Mouse (Mus musculus) hindbrain, embryonic 13.5 days (tissue): ENCODE measurements around the gene Zmat5. TPM values are rescaled to one million over a fixed set of nuclear protein-coding genes. Genes with fewer than 3 reads are reported as not detected.
"Not testable (repeated sequence)": the region's sequence is repeated elsewhere in the genome, so short reads cannot be mapped to it uniquely, and the experiment has no call there.

Source experiments
- ATAC-seq: fragments of 200-750 bp; cut with Nextera tagmentation; 2 replicates; pipeline ENCODE4 v1.8.0; 2017; ENCODE audit warnings: moderate TSS enrichment; ENCODE audit not compliant: low FRiP score
- H3K27ac ChIP-seq: fragments of 300-500 bp; sonication (generic); 2 replicates; pipeline ENCODE4 v1.5.1; 2015; ENCODE audit warnings: inconsistent platforms, mild to moderate bottlenecking, moderate library complexity
- H3K27me3 ChIP-seq: fragments of 300-500 bp; sonication (generic); 2 replicates; pipeline ENCODE4 v1.6.1; 2015; ENCODE audit warnings: mild to moderate bottlenecking, inconsistent platforms
- H3K36me3 ChIP-seq: fragments of 300-500 bp; sonication (generic); 2 replicates; pipeline ENCODE4 v1.6.1; 2015; ENCODE audit warnings: mild to moderate bottlenecking, inconsistent platforms
- H3K4me1 ChIP-seq: fragments of 300-500 bp; sonication (generic); replicated peaks from 2 replicates; pipeline ENCODE4 v1.6.1; 2015; ENCODE audit warnings: inconsistent platforms
- H3K4me2 ChIP-seq: fragments of 300-500 bp; sonication (generic); 2 replicates; pipeline ENCODE4 v1.6.1; 2015; ENCODE audit warnings: inconsistent platforms, mild to moderate bottlenecking, moderate library complexity
- H3K4me3 ChIP-seq: fragments of 300-500 bp; sonication (generic); 2 replicates; pipeline ENCODE4 v1.5.1; 2015; ENCODE audit warnings: mild to moderate bottlenecking, inconsistent platforms
- H3K9ac ChIP-seq: fragments of 300-500 bp; sonication (generic); 2 replicates; pipeline ENCODE4 v1.6.1; 2015; ENCODE audit warnings: mild to moderate bottlenecking, inconsistent platforms
- H3K9me3 ChIP-seq: fragments of 300-500 bp; sonication (generic); 2 replicates; pipeline ENCODE4 v1.6.1; 2016; ENCODE audit warnings: inconsistent platforms
- WGBS: fragments of 180-500 bp; shearing (Covaris S2); methylation state at CpG from one replicate; pipeline ENCODE4 v1.1.7; 2015; 5-methylcytosine and 5-hydroxymethylcytosine counted together
- polyA plus RNA-seq: library from polyadenylated mRNA; unstranded; fragments of >200 nt; fragmentation: Nextera tagmentation; extraction: Ambion mirVana; gene quantifications from 2 replicates; pipeline ENCODE4 v1.2.1, GENCODE M21; 2015

The Zmat5 gene
- polyA plus RNA-seq, 1 experiment from 2014 or later, result 71.6 TPM

DNA sequence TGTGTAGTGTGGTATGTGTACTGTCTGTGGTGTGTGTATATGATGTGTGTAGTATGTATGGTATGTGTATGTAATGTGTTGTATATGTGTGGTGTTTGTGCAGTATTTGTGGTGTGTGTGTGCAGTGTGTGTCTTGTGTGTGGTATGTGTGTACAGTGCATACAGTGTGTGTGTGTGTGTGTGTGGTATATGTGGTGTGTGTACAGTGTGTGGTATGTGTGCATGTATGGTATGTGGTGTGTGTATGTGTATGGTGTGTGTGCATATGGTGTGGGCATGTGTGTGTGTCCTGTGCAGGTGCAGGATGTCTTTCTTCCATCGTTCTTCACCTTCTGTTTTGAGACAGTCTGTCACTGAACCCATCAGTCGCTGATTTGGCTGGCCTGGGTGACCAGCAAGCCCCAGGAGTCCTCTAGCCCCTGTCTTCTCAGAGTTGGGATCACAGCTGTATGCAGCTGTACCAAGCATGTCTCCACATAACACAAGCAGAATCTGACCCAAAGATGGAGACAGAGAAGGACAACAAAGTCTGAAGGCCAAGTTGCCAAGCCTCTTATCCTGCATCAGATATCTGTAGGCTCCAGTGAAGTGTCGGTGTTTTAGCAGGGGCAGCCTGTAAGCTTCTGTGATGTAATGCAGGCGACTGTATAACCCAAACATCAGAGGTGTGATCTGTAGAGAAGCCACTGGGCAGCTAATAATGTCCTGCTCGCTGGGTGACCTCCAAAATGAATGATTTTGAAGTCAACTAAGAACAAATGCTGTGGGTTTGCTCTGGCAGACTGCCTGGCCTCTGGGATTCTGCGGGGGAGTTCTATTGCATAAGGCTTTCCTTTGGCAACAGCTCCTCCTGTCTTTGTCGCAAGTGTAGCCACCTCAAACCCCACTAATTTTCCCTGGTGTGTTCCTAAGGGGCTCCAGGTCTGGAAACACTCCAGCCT is 7.2 kb upstream of the Zmat5 start:
- Histone ChIP-seq H3K4me1 (no peaks in the 10 kb centered on the region), H3K9me3 (no peaks in the 10 kb centered on the region), H3K9ac (no peak overlapping the region), H3K4me3 (no peak overlapping the region), H3K4me2 (no peak overlapping the region), H3K27me3 (no peaks in the 10 kb centered on the region), H3K36me3 (peaks cover 18% of the 10 kb centered on the region), H3K27ac (no peak overlapping the region)
- no peak for ATAC-seq
- WGBS, result 61% methylated on average over 7 of the region's 7 CpGs

DNA sequence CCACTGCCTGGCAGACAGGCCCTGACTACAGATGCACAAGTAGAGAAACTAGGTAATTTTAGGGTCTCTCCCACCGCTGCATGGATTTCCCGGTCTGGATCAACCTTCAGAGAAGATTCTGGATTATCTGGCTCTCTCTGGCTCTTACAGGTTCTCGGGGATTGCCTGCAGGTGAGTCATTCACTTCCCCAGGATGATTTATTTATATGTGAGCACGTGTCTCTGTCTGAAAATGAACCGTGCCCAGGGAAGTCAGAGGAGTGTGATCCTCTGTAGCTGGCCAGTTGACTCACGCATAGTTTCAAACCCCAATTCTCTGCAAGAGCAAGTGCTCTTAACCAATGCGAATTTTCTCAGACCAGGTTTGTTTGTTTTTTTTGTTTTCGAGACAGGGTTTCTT is 3.8 kb upstream of the Zmat5 start:
- Histone ChIP-seq H3K9me3 (no peaks in the 10 kb centered on the region), H3K27me3 (no peaks in the 10 kb centered on the region), H3K4me2 (no peak overlapping the region), H3K4me1 (peaks cover 19% of the 10 kb centered on the region), H3K36me3 (peaks cover 18% of the 10 kb centered on the region), H3K27ac (no peak overlapping the region), H3K9ac (no peak overlapping the region), H3K4me3 (no peak overlapping the region)
- WGBS, result 91% methylated on average over 8 of the region's 8 CpGs
- ATAC-seq, result no peak

DNA sequence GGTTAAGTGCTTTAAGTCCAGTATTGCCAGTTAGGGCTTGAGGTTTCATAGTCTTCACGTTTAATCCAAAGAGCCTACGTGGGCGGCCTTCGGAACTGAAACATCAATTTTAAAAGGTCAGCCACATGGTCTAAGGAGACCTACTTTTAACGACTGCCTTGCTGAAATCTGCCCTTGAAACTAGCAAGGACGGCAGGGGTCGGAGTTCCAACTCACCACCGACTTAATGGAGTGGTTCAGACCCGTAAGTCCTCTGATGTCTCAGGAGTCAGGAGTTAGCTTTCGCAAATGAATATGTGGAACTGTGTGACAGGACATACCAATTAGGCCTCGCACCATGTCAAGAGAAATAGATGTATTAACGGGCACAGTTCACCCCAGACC is 798 bp upstream of the Zmat5 start:
- no peak for ATAC-seq
- Histone ChIP-seq H3K4me1 (peaks cover 20% of the 10 kb centered on the region), H3K4me2 (peak overlapping the region; percentile 89), H3K27me3 (no peaks in the 10 kb centered on the region), H3K27ac (peak overlapping the region; percentile 70; the same call in 1 of the 2 replicates), H3K9me3 (no peaks in the 10 kb centered on the region), H3K9ac (peak overlapping the region; percentile 81), H3K4me3 (peak overlapping the region; percentile 75), H3K36me3 (peaks cover 18% of the 10 kb centered on the region)
- 7% methylated on average over 12 of the region's 12 CpGs for WGBS

DNA sequence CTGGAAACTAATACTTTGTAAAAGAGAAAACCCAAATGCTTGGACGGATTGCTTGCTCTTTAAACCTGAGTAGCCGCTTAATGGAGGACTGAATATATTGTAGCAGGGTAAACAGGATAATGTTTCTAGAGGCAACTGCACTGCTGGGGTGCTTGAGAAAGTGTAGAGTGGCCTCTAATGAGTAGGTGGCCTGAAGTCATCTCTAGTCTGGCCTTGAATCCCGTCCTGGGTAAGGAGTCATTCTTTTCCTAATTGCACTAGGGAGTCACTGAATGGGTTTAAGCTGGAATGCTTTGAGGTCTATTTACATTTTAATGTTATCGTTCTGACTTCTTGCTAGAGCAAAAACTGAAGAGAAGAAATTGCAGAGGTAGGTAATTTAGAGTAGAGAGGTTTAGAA is 700 bp downstream of the Zmat5 start:
- Histone ChIP-seq H3K36me3 (peaks cover 18% of the 10 kb centered on the region), H3K4me1 (peaks cover 20% of the 10 kb centered on the region), H3K27me3 (no peaks in the 10 kb centered on the region), H3K4me2 (peak overlapping the region; percentile 89), H3K9me3 (no peaks in the 10 kb centered on the region), H3K27ac (no peak overlapping the region), H3K9ac (peak overlapping the region; percentile 78), H3K4me3 (peak overlapping the region; percentile 75)
- WGBS, result 14% methylated on average over 4 of the region's 4 CpGs
- ATAC-seq, result no peak

DNA sequence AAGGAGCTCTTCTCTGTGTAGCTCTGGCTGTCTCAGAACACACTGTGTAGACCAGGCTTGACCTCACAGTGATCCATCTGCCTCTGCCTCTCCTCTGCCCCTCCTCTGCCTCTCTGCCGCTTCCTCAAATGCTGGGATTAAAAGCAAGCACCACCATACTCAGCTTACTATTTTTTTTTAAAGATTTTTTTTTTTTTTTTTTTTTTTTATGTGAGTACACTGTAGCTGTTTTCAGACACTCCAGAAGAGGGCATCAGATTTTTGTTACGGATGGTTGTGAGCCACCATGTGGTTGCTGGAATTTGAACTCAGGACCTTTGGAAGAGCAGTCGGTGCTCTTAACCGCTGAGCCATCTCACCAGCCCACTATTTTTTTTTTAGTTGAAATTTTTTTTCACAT is 5.7 kb downstream of the Zmat5 start:
- 92% methylated on average over 4 of the region's 4 CpGs for WGBS
- not testable (repeated sequence) for H3K4me3 ChIP-seq, H3K4me2 ChIP-seq, ATAC-seq, H3K9ac ChIP-seq, H3K4me1 ChIP-seq, H3K36me3 ChIP-seq, H3K27me3 ChIP-seq, H3K9me3 ChIP-seq, H3K27ac ChIP-seq

DNA sequence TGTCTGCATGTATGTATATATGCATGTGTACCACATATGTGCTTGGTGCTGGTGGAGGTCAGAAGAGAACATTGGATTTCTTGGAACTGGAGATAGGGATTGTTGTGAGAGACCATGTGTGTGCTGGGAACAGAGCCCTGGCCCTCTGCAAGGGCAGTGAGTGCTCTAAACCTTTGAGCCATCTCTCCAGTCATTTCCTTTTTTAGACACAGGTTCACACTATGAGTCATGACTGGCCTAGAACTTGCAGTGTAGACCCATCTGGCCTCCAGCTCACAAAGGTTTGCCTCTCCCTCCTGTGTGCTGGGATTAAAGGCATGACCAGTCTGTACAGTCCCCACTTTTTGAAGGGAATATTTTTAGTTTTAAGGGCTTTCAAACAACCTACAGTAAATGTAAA is 8.3 kb downstream of the Zmat5 start:
- ATAC-seq, result no peak
- no peak overlapping the region for H3K4me3 ChIP-seq
- H3K27me3 ChIP-seq, result no peaks in the 10 kb centered on the region
- no peak overlapping the region for H3K4me2 ChIP-seq
- H3K36me3 ChIP-seq, result no peaks in the 10 kb centered on the region
- H3K9ac ChIP-seq, result no peak overlapping the region
- H3K27ac ChIP-seq, result no peak overlapping the region
- no peaks in the 10 kb centered on the region for H3K4me1 ChIP-seq
- H3K9me3 ChIP-seq, result no peaks in the 10 kb centered on the region

DNA sequence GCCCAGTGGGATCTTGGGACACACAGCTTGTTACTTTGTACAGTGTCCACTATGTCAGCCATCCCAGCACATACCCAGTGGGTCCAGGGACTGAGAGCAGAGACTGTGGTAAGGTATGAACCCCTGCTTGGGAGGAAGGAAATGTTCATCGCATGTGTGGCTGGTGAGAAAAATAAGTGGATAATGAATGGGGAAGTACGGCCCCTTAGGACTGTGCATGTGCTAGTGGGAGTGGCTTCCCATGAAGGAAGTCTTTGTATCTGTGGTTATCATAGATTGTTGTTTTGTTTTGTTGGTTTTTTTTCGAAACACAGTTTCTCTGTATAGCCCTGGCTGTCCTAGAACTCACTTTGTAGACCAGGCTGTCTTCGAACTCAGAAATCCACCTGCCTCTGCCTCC is 10.2 kb downstream of the Zmat5 start:
- no peaks in the 10 kb centered on the region for H3K36me3 ChIP-seq
- no peaks in the 10 kb centered on the region for H3K9me3 ChIP-seq
- no peak overlapping the region for H3K9ac ChIP-seq
- H3K4me1 ChIP-seq, result 0 out of 2 replicates have a peak, but pooled peaks cover 3% of the 10 kb centered on the region
- no peaks in the 10 kb centered on the region for H3K27me3 ChIP-seq
- 90% methylated on average over 4 of the region's 4 CpGs for WGBS
- H3K27ac ChIP-seq, result no peak overlapping the region
- no peak overlapping the region for H3K4me2 ChIP-seq
- ATAC-seq, result no peak
- no peak overlapping the region for H3K4me3 ChIP-seq

DNA sequence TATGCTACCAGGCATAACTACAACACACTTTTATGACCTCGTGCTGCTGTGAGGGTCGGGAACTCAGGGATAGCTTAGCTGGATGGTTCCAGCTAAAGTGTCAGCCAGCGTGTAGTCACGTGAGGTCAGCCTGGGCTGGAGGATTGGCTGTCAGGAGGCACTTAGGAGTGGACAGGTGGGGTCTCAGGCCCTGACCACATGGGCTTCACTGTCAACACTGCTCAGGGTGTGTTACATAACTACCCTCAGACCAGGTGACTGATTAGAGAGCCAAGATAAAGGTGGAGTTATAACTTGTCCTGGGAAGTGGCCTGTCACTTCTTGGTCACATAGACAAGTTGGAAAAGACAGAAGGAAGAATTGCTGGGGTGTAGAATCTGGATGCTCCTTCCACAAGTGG is 11.1 kb downstream of the Zmat5 start:
- Histone ChIP-seq H3K4me1 (peaks cover 7% of the 10 kb centered on the region), H3K9ac (no peak overlapping the region), H3K4me2 (no peak overlapping the region), H3K36me3 (no peaks in the 10 kb centered on the region), H3K4me3 (no peak overlapping the region), H3K9me3 (no peaks in the 10 kb centered on the region), H3K27me3 (no peaks in the 10 kb centered on the region), H3K27ac (no peak overlapping the region)
- ATAC-seq, result no peak
- 93% methylated on average over 4 of the region's 4 CpGs for WGBS

DNA sequence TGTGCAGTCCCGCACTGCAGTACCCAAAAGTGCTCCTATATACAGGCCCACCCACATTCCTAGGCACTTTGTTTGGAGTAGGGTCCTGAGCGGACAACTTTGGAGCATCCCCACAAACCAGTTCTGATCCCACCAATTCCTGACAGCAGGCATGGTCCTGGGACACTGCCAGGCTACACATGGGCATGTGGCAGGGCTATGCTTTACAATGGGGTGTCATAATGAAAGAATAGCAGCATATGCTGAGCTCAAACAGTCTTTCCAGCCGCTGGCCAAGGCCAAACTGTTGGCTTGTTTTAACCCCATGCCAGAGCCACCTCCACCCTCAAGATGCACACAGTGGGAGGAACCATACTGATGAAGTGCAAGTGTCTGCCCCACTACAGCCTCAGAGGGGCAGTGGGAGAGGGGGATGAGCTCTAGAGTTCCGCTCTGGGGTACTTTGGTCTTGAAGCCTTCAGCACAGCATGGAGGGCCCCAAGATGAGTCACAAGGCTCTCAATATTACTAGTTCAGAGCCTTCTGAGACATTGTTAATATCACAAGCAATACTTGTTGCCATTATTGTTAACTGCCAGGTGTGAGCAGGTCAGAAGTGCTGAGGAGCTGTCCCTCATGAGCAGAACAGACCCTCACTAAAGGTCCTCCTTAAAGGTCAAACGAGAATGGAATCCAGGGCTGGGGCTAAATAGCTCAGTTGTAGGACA is 12.2 kb downstream of the Zmat5 start:
- no peaks in the 10 kb centered on the region for H3K36me3 ChIP-seq
- WGBS, result 88% methylated on average over 5 of the region's 5 CpGs
- H3K27me3 ChIP-seq, result no peaks in the 10 kb centered on the region
- no peak overlapping the region for H3K9ac ChIP-seq
- H3K4me2 ChIP-seq, result no peak overlapping the region
- no peaks in the 10 kb centered on the region for H3K9me3 ChIP-seq
- ATAC-seq, result no peak
- H3K27ac ChIP-seq, result no peak overlapping the region
- H3K4me1 ChIP-seq, result peaks cover 18% of the 10 kb centered on the region
- H3K4me3 ChIP-seq, result no peak overlapping the region

DNA sequence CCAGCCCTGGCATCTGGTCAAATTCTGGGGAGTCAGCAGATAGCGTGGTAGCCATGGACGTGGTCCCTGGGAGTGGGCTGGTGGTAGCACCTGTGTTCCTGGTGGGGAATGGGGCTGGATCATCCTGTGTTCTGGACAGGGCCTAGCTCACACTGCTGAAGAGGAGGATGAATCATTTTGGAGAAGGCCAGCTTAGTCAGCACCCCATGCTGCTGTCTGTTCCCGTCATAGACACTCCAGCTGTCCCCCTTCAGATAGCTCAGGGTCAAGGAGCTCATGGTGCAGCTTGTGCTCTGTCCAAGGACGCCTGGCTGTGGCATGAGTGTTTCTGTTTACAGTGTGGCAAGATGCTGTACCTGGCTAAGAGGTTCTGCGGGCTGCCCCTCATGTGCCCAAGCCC is 14.1 kb downstream of the Zmat5 start:
- no peak overlapping the region for H3K4me3 ChIP-seq
- H3K9me3 ChIP-seq, result no peaks in the 10 kb centered on the region
- H3K4me1 ChIP-seq, result peaks cover 19% of the 10 kb centered on the region
- no peak overlapping the region for H3K27ac ChIP-seq
- no peak overlapping the region for H3K4me2 ChIP-seq
- no peak overlapping the region for H3K9ac ChIP-seq
- peaks cover 12% of the 10 kb centered on the region for H3K36me3 ChIP-seq
- WGBS, result 88% methylated on average over 5 of the region's 5 CpGs
- no peaks in the 10 kb centered on the region for H3K27me3 ChIP-seq
- ATAC-seq, result no peak

DNA sequence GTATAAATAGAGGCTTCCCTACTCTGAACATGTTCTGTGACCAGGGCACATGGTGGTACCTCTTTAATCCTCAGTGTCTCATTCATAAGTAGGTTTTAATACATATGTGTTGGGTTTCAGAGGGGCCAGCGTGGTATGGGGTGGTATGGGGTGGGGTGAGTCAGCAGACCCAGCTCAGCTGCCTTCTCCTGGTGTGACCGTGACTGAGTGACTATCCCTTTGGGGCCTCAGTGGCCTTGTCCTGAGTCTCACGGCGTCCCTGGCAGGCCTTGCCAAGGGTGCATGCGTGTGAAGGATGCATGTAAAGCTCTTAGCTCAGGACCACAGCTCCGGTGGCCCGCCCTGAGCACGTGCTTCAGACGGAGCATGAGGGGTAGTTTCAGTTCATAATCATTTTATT is 15.5 kb downstream of the Zmat5 start:
- no peak overlapping the region for H3K9ac ChIP-seq
- ATAC-seq, result no peak

DNA sequence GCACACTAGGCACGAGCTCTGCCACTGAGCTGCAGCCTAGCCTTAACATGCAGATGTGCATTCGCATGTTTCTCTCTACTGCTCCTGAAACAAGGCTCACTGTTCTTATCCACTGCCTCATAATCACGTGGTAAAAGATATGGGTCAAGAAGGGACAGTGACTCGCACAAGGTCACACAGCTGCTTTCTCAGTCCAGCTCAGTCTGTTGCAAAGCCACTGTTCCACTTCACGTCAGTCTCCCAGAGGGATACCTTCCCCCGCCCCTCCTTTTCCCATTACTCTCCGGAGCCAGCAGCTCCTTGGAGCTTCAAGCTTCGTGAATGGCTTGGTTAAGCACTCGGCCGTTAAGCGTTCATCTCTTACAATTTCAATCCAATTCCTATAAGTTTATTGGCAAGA is 15.9 kb downstream of the Zmat5 start:
- peaks cover 19% of the 10 kb centered on the region for H3K4me1 ChIP-seq
- H3K9me3 ChIP-seq, result no peaks in the 10 kb centered on the region
- no peak overlapping the region for H3K4me3 ChIP-seq
- no peak overlapping the region for H3K4me2 ChIP-seq
- no peaks in the 10 kb centered on the region for H3K27me3 ChIP-seq
- peaks cover 31% of the 10 kb centered on the region for H3K36me3 ChIP-seq
- no peak for ATAC-seq
- 0 out of 2 replicates have a peak overlapping the region, but pooled peaks have one; percentile 14 for H3K27ac ChIP-seq
- H3K9ac ChIP-seq, result 0 out of 2 replicates have a peak overlapping the region, but pooled peaks have one; percentile 0
- WGBS, result 56% methylated on average over 11 of the region's 11 CpGs

More for the DNA sequence above, 15.5 kb downstream of the Zmat5 start:
- Histone ChIP-seq H3K4me2 (no peak overlapping the region), H3K9me3 (no peaks in the 10 kb centered on the region), H3K27me3 (no peaks in the 10 kb centered on the region), H3K27ac (no peak overlapping the region), H3K36me3 (peaks cover 26% of the 10 kb centered on the region), H3K4me3 (no peak overlapping the region), H3K4me1 (peaks cover 19% of the 10 kb centered on the region)
- 87% methylated on average over 9 of the region's 9 CpGs for WGBS
